Mouse (Mus musculus) 416B (cell line): ENCODE measurements around the gene Kif3b.
"Not testable (repeated sequence)": the region's sequence is repeated elsewhere in the genome, so short reads cannot be mapped to it uniquely, and the experiment has no call there.

Experiments
- DNase-seq: peaks from one replicate; pipeline ENCODE4 v3.0.0; 2011; ENCODE audit warnings: low read depth

The Kif3b gene

DNA sequence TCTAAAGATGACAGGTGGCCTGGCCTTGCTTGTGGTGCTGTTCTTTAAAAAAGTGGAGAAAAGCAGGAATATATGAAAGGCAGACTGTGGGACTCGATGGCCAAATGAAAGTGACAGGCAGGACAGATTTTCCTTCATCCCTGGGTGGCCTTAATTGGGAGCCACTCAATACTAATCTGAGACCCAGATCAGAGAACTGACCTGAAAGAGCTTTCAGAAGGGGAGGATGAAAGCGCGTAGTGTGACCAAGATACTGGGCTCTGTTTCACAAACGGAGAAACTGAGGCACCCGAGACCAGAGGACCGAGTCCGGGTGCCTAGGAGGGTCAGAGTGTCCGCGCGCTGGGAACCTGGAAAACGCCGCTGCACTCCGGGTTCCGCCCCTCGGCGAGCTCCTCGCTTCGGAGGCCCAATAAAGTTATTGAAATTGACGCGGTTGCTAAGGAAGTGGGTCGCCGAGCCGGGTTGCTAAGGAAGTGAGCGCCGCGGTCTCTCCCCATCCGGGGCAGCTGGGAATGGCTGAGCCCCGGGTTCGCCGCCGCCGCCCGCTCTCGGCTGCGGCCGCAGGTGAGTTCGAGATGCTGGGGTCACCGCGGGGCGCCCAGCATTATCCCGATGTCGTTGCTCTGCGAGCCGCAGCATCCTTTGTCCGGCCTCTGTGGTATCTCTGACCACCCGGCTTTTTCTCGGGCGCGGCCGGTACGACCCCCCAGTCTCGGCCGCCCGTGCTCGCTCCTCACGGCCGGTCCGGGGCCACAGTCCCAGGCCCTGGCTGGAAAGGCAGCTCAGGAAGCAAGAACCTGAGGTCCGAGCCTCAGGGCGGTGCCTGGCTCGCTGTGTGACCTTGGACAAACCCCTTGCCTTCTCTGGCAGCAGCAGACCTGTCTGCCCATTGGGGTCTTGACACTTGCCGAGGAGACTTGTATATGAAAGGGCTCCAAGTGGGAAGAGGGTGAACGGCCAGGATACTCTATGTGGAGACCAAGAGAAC is at the start of gene Kif3b:
Gene Kif3b, plus strand, starts transcription at position 476 of the 991 bp plus-strand sequence.
- DNase-seq = peak; percentile 90

DNA sequence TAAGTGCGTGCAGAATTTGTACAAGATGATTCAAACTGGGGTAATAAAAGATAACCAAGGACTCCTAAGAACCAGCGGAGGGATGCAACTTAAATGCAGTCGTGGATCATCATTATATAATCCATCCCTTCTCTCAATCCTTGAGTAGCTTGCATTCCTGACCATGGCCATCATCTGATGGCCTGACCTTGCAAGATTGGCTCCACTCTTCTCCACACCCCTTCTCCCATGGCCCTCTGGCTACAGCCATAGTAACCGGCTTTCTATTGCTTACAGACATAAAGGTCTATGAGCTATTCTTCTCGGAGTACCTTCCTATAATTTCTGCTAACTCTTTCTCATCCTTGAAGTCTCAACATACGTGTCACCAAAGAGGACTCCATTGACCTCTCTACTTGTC is 49.1 kb upstream of the Kif3b start:
- no peak for DNase-seq

GRCm38 (mm10) chr2:153249751-153250150 is 41.5 kb upstream of the Kif3b start:
- DNase-seq = no peak

DNA sequence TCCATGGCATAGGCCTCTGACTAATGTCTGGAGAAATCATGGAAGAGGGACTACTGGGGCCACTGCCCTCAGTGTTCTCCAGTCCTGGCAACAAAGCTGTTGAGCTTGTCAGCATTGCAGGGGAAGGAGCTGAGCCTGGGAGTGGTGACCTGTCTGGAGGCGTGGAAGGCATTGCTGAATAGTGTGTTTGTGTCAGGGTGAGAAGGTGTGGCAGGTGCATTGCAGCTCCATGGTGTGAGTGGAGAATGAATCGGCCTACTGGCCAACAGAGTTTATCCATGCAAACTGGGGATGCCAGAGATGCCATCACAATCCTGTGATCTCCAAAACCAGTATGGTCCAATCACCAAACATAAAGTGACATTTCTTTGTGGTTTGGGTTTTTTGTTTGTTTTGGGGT is 34.6 kb upstream of the Kif3b start:
- no peak for DNase-seq

GRCm38 (mm10) chr2:153259030-153259863 is 32.0 kb upstream of the Kif3b start:
- no peak for DNase-seq

DNA sequence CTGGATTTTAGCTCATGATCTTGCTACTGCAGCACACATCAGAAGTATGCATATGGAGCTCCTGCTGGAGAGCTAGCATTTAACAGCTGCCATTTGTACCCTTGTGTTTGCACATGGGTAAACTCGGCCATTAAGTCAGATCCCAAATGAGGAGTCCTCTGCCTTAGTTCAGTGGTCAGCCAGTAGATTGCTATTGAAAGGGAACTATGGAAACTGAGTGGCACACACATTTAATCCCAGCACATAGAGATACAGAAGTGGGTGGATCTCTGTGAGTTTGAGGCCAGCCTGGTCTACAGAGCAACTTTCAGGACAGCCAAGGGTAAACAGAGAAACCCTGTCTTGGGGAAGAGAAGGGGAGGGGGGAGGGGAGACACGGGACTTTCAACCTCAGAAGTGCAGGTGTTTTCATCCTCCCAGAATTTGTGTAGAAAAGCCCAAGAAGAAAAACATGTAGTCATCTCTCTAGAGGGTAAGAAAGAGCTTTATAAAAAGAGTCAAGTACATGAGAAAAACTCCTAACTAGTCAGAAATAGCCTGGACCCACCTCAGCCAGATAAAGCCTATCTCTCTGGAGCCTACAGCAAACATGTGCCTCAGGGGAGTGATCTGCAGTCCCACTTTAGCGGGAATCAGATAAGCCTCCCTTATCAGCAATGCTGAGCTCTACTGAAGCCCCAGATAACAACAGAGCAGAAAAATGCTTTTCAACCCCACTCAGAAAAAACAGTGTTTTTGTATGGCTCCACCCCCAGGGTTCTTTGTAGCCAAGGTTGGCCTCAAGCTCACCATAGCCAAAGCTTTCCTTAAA is 31.1 kb upstream of the Kif3b start:
- peak; percentile 75 for DNase-seq

DNA sequence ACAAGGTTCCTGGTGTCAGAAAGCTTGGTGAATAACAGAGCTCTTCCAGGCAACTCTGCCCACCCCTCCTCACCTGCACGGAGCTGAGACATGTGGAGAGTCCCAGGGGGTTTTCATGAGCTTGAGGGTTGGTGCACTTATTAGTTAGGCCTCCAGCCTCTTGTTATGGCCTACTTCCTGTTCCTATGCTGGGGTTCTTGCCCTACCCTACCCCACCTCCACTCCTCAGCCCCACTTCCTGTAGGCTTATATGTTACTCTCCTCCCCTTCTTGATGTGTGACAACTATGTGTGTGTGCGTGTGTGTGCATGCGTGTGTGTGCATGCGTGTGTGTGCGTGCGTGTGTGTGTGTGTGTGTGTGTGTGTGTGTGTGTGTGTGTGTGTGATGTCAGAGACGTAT is 28.2 kb upstream of the Kif3b start:
- no peak for DNase-seq

GRCm38 (mm10) chr2:153267331-153267730 is 23.9 kb upstream of the Kif3b start:
- no peak for DNase-seq

DNA sequence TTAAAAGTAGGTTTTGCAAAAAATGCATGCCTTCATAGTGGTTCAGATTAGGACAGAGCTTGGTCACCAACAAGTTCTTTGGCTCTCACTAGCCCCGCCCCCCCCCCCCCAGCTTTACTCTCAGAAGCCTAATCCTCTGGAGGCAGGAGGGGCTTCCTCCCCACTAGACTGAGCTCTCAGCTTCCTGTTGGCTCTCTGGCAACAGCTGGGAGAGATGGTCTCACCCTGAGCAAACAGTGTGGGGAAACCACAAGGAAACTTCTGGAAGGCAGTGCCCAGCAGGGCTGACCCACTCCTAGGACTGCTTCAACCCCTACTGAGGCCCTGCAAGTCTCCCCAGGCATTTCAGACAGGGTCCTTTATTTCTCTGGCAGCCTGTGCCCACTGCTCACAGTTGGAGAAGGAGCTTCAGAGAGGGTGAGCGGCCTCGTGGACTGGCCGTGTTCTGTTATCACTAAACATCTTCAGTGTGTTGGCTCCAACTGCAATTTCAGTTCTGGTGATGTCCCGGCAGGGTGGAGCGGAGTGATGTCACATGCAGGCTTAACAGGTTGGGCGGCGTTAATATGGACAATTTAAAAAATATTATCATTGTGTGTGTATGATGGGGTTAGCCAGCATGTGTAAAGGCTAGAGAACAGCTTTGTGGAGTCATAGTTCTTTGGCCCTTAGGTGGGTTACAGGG is 20.8 kb upstream of the Kif3b start:
- DNase-seq = peak; percentile 64

DNA sequence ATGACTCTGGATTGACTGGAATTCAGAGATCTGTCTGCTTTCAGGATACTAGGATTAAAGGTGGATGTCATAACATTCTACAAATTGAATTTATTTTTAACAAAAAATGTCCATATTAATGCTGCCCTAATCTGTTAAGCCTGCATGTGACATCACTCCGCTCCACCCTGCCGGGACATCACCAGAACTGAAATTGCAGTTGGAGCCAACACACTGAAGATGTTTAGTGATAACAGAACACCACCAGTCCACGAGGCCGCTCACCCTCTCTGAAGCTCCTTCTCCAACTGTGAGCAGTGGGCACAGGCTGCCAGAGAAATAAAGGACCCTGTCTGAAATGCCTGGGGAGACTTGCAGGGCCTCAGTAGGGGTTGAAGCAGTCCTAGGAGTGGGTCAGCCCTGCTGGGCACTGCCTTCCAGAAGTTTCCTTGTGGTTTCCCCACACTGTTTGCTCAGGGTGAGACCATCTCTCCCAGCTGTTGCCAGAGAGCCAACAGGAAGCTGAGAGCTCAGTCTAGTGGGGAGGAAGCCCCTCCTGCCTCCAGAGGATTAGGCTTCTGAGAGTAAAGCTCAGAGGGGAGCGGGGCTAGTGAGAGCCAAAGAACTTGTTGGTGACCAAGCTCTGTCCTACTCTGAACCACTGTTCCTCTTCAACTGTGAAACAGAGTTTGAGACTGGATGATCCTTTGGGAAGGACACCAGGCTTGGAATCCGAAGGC is 16.9 kb upstream of the Kif3b start:
- DNase-seq = peak; percentile 82

DNA sequence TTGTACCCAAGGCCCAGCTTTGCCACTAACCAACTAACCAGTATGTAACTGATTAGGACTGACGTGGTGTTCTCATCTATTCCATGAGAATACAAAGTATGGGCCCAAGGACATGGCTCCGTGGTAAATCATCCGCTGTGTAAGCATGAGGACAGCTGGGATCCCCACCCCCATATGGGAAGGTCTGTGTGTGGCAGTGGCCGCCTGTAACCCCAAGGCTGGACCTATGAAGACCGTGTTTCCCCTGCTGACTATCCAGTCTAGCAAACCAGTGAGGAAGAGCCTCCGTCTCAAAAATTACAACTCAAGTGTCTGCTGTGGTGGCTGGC is 16.3 kb upstream of the Kif3b start:
- DNase-seq = no peak

GRCm38 (mm10) chr2:153275577-153275976 is 15.6 kb upstream of the Kif3b start:
- DNase-seq = peak; percentile 66

GRCm38 (mm10) chr2:153276440-153276839 is 14.8 kb upstream of the Kif3b start:
- DNase-seq = no peak

DNA sequence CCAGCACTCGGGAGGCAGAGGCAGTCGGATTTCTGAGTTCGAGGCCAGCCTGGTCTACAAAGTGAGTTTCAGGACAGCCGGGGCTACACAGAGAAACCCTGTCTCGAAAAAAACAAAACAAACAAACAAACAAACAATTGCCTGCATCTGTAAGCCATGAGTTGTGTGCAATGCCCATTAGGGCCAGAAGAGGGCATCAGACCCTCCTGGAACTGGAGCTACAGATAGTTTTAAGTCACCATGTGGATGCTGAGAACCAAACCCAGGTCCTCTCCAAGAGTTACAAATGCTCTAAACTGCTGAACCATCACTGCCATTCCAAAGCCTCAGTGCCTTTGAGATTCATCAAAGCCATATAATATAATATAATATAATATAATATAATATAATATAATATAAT is 14.4 kb upstream of the Kif3b start:
- not testable (repeated sequence) for DNase-seq

- no peak for DNase-seq
Observed at GRCm38 (mm10) chr2:153278357-153278756, 12.9 kb upstream of the Kif3b start.

- peak; percentile 36 for DNase-seq
Observed at GRCm38 (mm10) chr2:153283919-153284318, 7.3 kb upstream of the Kif3b start.

GRCm38 (mm10) chr2:153286524-153286923 is 4.7 kb upstream of the Kif3b start:
- no peak for DNase-seq

- peak; percentile 76 for DNase-seq
Observed at GRCm38 (mm10) chr2:153287835-153288234, 3.4 kb upstream of the Kif3b start.

- DNase-seq = peak; percentile 68
Observed at GRCm38 (mm10) chr2:153292305-153292861, 1.2 kb downstream of the Kif3b start.

GRCm38 (mm10) chr2:153295196-153295595 is 4.0 kb downstream of the Kif3b start:
- DNase-seq = no peak
